Mouse (Mus musculus) frontal cortex, postnatal 36 days (tissue): ENCODE data around the gene Rbbp5.

Experiments
- DNase-seq, 2 experiments: peaks; one replicate each; pipeline ENCODE4 v3.0.0; 2022; ENCODE audit warnings: low spot score in 2 of 2

The Rbbp5 gene

DNA sequence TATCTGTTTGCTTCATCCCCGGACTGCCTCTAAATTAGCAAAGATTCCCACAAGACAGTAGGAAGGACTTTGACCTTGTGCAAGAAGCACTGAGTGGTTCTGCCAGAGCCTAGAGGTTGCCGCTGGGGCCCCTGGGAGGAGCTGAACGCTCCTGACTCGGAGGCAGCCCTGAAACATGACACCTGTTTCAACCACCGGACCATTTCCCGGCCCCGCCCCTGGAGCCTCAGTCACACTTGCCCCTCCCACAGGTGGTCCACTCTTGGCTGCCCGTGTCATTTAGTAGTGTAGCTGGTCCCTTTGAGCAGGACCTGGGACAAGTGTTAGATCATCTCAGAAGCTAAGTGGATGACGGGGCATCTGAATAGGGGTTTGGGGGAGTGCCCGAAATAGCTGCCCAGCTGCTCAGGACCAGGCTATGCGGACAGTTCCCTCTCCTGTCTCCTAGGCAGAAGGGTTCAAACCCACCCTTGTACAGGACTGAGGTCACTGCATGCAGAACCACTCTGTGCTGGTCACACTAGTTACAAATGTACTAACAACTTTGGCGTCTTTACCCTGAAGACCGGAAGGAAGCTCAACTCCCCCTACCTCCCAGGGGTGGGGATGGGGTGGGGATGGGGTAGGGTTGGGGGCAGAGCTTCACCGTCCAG is 64.1 kb downstream of the Rbbp5 start:
- no peak for DNase-seq

DNA sequence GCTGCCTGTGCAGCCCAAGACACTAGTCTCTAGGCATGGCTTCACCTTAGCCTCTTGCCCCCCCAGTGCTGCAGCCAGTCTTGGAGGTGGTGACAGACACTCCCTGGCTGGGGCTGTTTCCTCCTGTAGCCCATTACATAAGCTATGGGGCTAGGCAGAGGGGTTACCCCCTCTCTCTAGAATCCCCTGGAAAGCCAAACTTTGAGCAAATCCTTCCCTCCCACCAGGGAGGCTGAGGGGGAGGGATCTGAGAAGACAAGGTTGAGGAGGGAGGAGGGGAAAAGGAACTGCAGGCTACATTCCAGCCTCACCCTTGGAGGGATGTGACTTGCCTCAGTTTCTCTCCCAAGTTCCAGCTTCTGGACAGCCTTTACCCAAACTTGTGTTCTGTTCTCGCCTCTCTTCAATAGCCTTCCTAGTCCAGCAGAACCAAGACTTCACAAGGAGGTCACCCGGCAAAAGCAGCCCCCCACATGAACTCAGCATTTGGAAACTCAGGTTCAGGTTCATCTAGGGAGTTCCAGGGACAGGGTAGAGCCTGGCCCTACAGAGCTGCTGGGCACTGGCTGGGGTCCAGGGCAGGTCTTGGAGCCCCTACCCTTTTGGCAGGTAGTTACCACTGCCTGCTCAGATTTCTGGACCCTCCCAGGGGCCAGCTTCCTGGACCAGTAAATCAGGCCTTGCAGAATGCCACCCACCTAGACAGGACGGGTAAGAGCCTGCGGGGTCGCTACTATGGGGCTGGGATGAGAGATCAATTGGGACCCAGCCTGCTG is 64.8 kb downstream of the Rbbp5 start:
- DNase-seq, result no peak

DNA sequence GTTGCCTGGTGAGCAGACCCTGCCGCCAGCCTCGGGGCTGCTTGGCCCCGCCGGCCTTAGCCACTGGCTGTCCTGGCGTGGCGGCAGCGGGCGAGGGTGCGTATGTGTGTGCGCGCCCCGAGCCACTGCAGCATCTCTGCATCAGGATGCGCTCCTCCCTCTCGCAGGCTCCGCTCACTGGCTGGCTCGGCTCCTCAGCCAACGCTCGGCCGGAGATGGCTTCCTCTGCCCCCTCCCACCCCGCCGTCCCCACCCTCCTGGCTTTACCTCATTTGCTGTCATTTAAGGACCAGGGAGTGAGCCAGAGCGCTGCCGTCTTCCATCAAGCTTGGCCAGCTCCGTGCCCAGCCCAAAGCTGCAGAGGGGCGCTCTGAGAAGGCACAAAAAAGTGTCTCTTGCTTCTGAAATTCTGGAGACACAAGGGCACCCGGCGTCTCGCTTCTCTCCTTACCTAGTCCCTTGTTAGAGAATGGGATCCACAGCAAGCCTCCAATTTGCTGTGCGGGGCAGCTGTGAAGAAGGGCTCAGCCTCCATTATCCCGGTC is 65.7 kb downstream of the Rbbp5 start, which contains the start of gene Cntn2:
Gene Cntn2 (minus strand): TSS at position 495 of the 545 bp plus-strand sequence.
- peak; percentile 79 for DNase-seq

DNA sequence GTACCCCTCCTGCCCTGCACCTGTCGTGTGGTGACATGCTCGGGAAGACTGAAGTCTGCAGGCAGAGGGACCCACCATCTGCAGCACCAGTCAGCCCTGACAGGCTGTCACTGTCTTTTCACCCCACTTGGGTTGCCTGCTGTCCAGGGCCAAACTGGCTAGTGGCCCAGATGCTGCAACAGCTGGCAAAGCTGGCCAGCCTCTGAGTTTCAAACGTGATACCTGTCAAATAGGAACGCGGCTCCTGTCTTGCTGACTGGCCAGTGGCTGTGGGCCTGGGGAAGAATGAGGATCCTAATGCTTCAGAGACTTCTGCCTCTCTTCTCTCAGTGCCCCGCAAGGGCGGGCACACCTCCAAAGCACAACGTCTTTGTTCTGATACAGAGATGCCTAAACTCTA is 66.6 kb downstream of the Rbbp5 start:
- no peak for DNase-seq
